Mouse (Mus musculus): Measurements from ENCODE around the gene Hsp90aa1. TPM values are rescaled to one million over a fixed set of nuclear protein-coding genes. Genes with fewer than 3 reads are reported as not detected.

The Hsp90aa1 gene
- total RNA-seq, 2 experiments from 2014 or later: 862 to 917 TPM

- no peak for DNase-seq
- intact Hi-C loops (cut with DNase I): loop anchor here (5.0 kb wide), 1 partner anchor 34 kb away; no protein-coding TSS in a partner anchor
Measured at GRCm38 (mm10) chr12:110651464-110651863, 51.1 kb downstream of the Hsp90aa1 start.

DNA sequence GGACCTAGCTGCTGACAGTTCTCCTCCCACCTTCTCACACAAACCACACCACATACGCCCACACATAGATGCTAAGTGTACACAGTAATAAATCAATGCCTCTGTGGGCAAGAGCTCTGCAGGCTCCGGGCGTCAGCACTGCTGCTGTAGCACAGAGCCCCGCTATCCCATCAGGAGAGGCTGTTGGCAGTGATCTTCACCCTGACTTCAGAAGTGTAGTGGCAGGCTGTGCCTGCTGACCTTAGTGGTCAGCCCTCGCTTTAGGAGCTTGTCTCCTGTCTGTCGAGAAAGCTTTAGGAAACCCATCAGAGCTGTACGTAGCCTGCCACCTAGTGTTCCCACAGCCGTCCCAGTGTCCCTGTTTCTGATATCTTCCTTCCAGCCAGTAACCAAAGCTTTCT, 52.3 kb downstream of the Hsp90aa1 start:
- no peak for DNase-seq

More for the DNA sequence above, 52.3 kb downstream of the Hsp90aa1 start:
- intact Hi-C loops (cut with DNase I): loop anchor here (5.0 kb wide), 1 partner anchor 33 kb away; no protein-coding TSS in a partner anchor

Small RNAs within 50 kb of the gene (microRNA-seq; reads per million reads assigned to microRNA genes)
- gene Gm27299: not detected

Other genes with a start within 250 kb of the Hsp90aa1 start
- 100 to 1,000 TPM; 351 to 363 TPM for gene Dync1h1, start 101.3 kb downstream of the Hsp90aa1 start, total RNA-seq (2021)
- gene 1700001K19Rik, start 20.1 kb downstream of the Hsp90aa1 start, total RNA-seq (2021): not detected
- 10 to 100 TPM; 37.8 to 46.8 TPM for gene Wdr20, start 35.2 kb upstream of the Hsp90aa1 start, total RNA-seq (2021)
- 10 to 100 TPM; 13.2 to 16.5 TPM for gene Mok, start 138.2 kb upstream of the Hsp90aa1 start, total RNA-seq (2021)
- gene Zfp839, start 147.5 kb upstream of the Hsp90aa1 start, total RNA-seq (2021): 1 to 10 TPM; 7.5 to 9.2 TPM
- gene Cinp, start 186.4 kb upstream of the Hsp90aa1 start, total RNA-seq (2021): 10 to 100 TPM; 64.9 to 65.8 TPM
- 10 to 100 TPM; 29.8 to 30.7 TPM for gene Tecpr2, start 186.5 kb upstream of the Hsp90aa1 start, total RNA-seq (2021)